Mouse (Mus musculus) skeletal muscle tissue, adult 2 months (tissue): ENCODE measurements around the gene Gm6583.

Source experiments
- DNase-seq: peaks from one replicate; pipeline ENCODE4 v3.0.0-alpha.2; 2012; ENCODE audit warnings: low read depth, low spot score

The Gm6583 gene

GRCm38 (mm10) chr5:112368666-112369065 lies 12.8 kb upstream of the Gm6583 start:
- no peak for DNase-seq

GRCm38 (mm10) chr5:112367929-112368328 lies 12.1 kb upstream of the Gm6583 start:
- no peak for DNase-seq

GRCm38 (mm10) chr5:112367338-112367737 lies 11.5 kb upstream of the Gm6583 start:
- DNase-seq: no peak

- DNase-seq: no peak
Measured at GRCm38 (mm10) chr5:112366879-112367278, 11.0 kb upstream of the Gm6583 start.

- DNase-seq: no peak
Measured at GRCm38 (mm10) chr5:112364184-112364797, 8.5 kb upstream of the Gm6583 start.

- no peak for DNase-seq
Measured at GRCm38 (mm10) chr5:112360077-112360476, 4.2 kb upstream of the Gm6583 start.

GRCm38 (mm10) chr5:112359520-112359919 lies 3.7 kb upstream of the Gm6583 start:
- DNase-seq: no peak

- no peak for DNase-seq
Measured at GRCm38 (mm10) chr5:112356322-112356721, 489 bp upstream of the Gm6583 start.

GRCm38 (mm10) chr5:112355493-112355892 lies 340 bp downstream of the Gm6583 start:
- no peak for DNase-seq

GRCm38 (mm10) chr5:112349169-112349568 lies 6.7 kb downstream of the Gm6583 start:
- DNase-seq: no peak

GRCm38 (mm10) chr5:112346211-112346965 lies 9.4 kb downstream of the Gm6583 start:
- DNase-seq: no peak

GRCm38 (mm10) chr5:112344092-112344960 lies 11.5 kb downstream of the Gm6583 start:
- no peak for DNase-seq

- no peak for DNase-seq
Measured at GRCm38 (mm10) chr5:112343205-112343595, 12.6 kb downstream of the Gm6583 start.

GRCm38 (mm10) chr5:112342463-112343204 lies 13.2 kb downstream of the Gm6583 start, which contains the start of the genes Srrd and Hps4:
Gene Srrd, minus strand, starts transcription at chr5:112343040.
Gene Hps4, plus strand, starts transcription at chr5:112343083.
- DNase-seq: peak; percentile 59

- DNase-seq: no peak
Measured at GRCm38 (mm10) chr5:112339215-112339614, 16.6 kb downstream of the Gm6583 start.

- no peak for DNase-seq
Measured at GRCm38 (mm10) chr5:112337004-112337403, 18.8 kb downstream of the Gm6583 start.

GRCm38 (mm10) chr5:112335473-112335872 lies 20.4 kb downstream of the Gm6583 start:
- DNase-seq: no peak

- DNase-seq: no peak
Measured at GRCm38 (mm10) chr5:112329805-112330564, 25.8 kb downstream of the Gm6583 start.

GRCm38 (mm10) chr5:112327854-112328253 lies 28.0 kb downstream of the Gm6583 start:
- DNase-seq: no peak

- DNase-seq: no peak
Measured at GRCm38 (mm10) chr5:112326446-112327009, 29.3 kb downstream of the Gm6583 start.
